Mouse (Mus musculus): ENCODE data around the gene Ephb4. TPM values are rescaled to one million over a fixed set of nuclear protein-coding genes. Genes with fewer than 3 reads are reported as not detected.

Ephb4 gene
- polyA plus RNA-seq, 1 experiment from 2014 or later = 6.1 TPM

GRCm38 (mm10) chr5:137409451-137409850, 59.5 kb downstream of the Ephb4 start:
- H3K4me2 ChIP-seq (ENCODE audit: low read length) = no peak overlapping the region

GRCm38 (mm10) chr5:137410066-137410465, 60.2 kb downstream of the Ephb4 start:
- Histone ChIP-seq H3K9ac (replicated peaks; ENCODE audit: low read depth, low read length) (no peak overlapping the region), H3K9me3 (ENCODE audit: control insufficient read depth, low read length) (no peaks in the 10 kb centered on the region), H3K4me3 (replicated peaks; ENCODE audit: low read length) (no peak overlapping the region), H3K36me3 (ENCODE audit: control insufficient read depth, insufficient read depth) (no peaks in the 10 kb centered on the region), H3K27ac (ENCODE audit: low read length) (no peak overlapping the region), H3K27me3 (replicated peaks; ENCODE audit: control insufficient read depth, insufficient read depth, low read length) (no peaks in the 10 kb centered on the region), H3K4me2 (ENCODE audit: low read length) (no peak overlapping the region), H3K4me1 (replicated peaks; ENCODE audit: control insufficient read depth, insufficient read depth, low read length) (0 out of 2 replicates have a peak, but pooled peaks cover 3% of the 10 kb centered on the region)
- WGBS = 58% methylated on average over 3 of the region's 3 CpGs
- no peak for ATAC-seq

More at GRCm38 (mm10) chr5:137409451-137409850, 59.5 kb downstream of the Ephb4 start:
- H3K4me3 ChIP-seq (replicated peaks; ENCODE audit: low read length) = no peak overlapping the region
- H3K27me3 ChIP-seq (replicated peaks; ENCODE audit: control insufficient read depth, insufficient read depth, low read length) = no peaks in the 10 kb centered on the region
- H3K9ac ChIP-seq (replicated peaks; ENCODE audit: low read depth, low read length) = no peak overlapping the region
- no peaks in the 10 kb centered on the region for H3K9me3 ChIP-seq (ENCODE audit: control insufficient read depth, low read length)
- H3K4me1 ChIP-seq (replicated peaks; ENCODE audit: control insufficient read depth, insufficient read depth, low read length) = 0 out of 2 replicates have a peak, but pooled peaks cover 3% of the 10 kb centered on the region
- H3K27ac ChIP-seq (ENCODE audit: low read length) = no peak overlapping the region
- 43% methylated on average over 6 of the region's 6 CpGs for WGBS
- no peaks in the 10 kb centered on the region for H3K36me3 ChIP-seq (ENCODE audit: control insufficient read depth, insufficient read depth)
- no peak for ATAC-seq

- H3K27me3 ChIP-seq (replicated peaks; ENCODE audit: control insufficient read depth, insufficient read depth, low read length) = no peaks in the 10 kb centered on the region
- H3K4me1 ChIP-seq (replicated peaks; ENCODE audit: control insufficient read depth, insufficient read depth, low read length) = 0 out of 2 replicates have a peak, but pooled peaks cover 3% of the 10 kb centered on the region
- no peaks in the 10 kb centered on the region for H3K9me3 ChIP-seq (ENCODE audit: control insufficient read depth, low read length)
- no peak overlapping the region for H3K4me2 ChIP-seq (ENCODE audit: low read length)
- 85% methylated on average over 3 of the region's 3 CpGs for WGBS
- H3K9ac ChIP-seq (replicated peaks; ENCODE audit: low read depth, low read length) = no peak overlapping the region
- H3K36me3 ChIP-seq (ENCODE audit: control insufficient read depth, insufficient read depth) = no peaks in the 10 kb centered on the region
- no peak overlapping the region for H3K4me3 ChIP-seq (replicated peaks; ENCODE audit: low read length)
- no peak overlapping the region for H3K27ac ChIP-seq (ENCODE audit: low read length)
- no peak for ATAC-seq
These were observed 60.6 kb downstream of the Ephb4 start for GRCm38 (mm10) chr5:137410549-137410948.

- Histone ChIP-seq H3K4me3 (replicated peaks; ENCODE audit: low read length) (no peak overlapping the region), H3K27me3 (replicated peaks; ENCODE audit: control insufficient read depth, insufficient read depth, low read length) (no peaks in the 10 kb centered on the region), H3K4me1 (replicated peaks; ENCODE audit: control insufficient read depth, insufficient read depth, low read length) (0 out of 2 replicates have a peak, but pooled peaks cover 3% of the 10 kb centered on the region), H3K4me2 (ENCODE audit: low read length) (no peak overlapping the region), H3K36me3 (ENCODE audit: control insufficient read depth, insufficient read depth) (no peaks in the 10 kb centered on the region), H3K9me3 (ENCODE audit: control insufficient read depth, low read length) (no peaks in the 10 kb centered on the region), H3K27ac (ENCODE audit: low read length) (no peak overlapping the region), H3K9ac (replicated peaks; ENCODE audit: low read depth, low read length) (no peak overlapping the region)
- no peak for ATAC-seq
- WGBS = 72% methylated on average over 8 of the region's 8 CpGs
These were observed 61.3 kb downstream of the Ephb4 start for GRCm38 (mm10) chr5:137411235-137411634.

GRCm38 (mm10) chr5:137414253-137414652, 64.3 kb downstream of the Ephb4 start:
- ATAC-seq = no peak
- 63% methylated on average over 5 of the region's 5 CpGs for WGBS

GRCm38 (mm10) chr5:137419105-137419504, 69.2 kb downstream of the Ephb4 start:
- Histone ChIP-seq H3K9me3 (ENCODE audit: control insufficient read depth, low read length) (no peaks in the 10 kb centered on the region), H3K27me3 (replicated peaks; ENCODE audit: control insufficient read depth, insufficient read depth, low read length) (no peaks in the 10 kb centered on the region), H3K4me1 (replicated peaks; ENCODE audit: control insufficient read depth, insufficient read depth, low read length) (no peaks in the 10 kb centered on the region), H3K4me3 (replicated peaks; ENCODE audit: low read length) (no peak overlapping the region), H3K36me3 (ENCODE audit: control insufficient read depth, insufficient read depth) (no peaks in the 10 kb centered on the region), H3K9ac (replicated peaks; ENCODE audit: low read depth, low read length) (no peak overlapping the region), H3K27ac (ENCODE audit: low read length) (no peak overlapping the region), H3K4me2 (ENCODE audit: low read length) (no peak overlapping the region)
- no peak for ATAC-seq
- WGBS = 83% methylated on average over 9 of the region's 9 CpGs

More at GRCm38 (mm10) chr5:137414253-137414652, 64.3 kb downstream of the Ephb4 start:
- Histone ChIP-seq H3K4me3 (replicated peaks; ENCODE audit: low read length) (no peak overlapping the region), H3K4me1 (replicated peaks; ENCODE audit: control insufficient read depth, insufficient read depth, low read length) (no peaks in the 10 kb centered on the region), H3K27me3 (replicated peaks; ENCODE audit: control insufficient read depth, insufficient read depth, low read length) (no peaks in the 10 kb centered on the region), H3K36me3 (ENCODE audit: control insufficient read depth, insufficient read depth) (no peaks in the 10 kb centered on the region), H3K4me2 (ENCODE audit: low read length) (no peak overlapping the region), H3K9ac (replicated peaks; ENCODE audit: low read depth, low read length) (no peak overlapping the region), H3K27ac (ENCODE audit: low read length) (no peak overlapping the region), H3K9me3 (ENCODE audit: control insufficient read depth, low read length) (no peaks in the 10 kb centered on the region)

- H3K36me3 ChIP-seq (ENCODE audit: control insufficient read depth, insufficient read depth) = no peaks in the 10 kb centered on the region
- no peaks in the 10 kb centered on the region for H3K4me1 ChIP-seq (replicated peaks; ENCODE audit: control insufficient read depth, insufficient read depth, low read length)
- no peak overlapping the region for H3K27ac ChIP-seq (ENCODE audit: low read length)
- H3K9me3 ChIP-seq (ENCODE audit: control insufficient read depth, low read length) = no peaks in the 10 kb centered on the region
- H3K4me3 ChIP-seq (replicated peaks; ENCODE audit: low read length) = no peak overlapping the region
- no peaks in the 10 kb centered on the region for H3K27me3 ChIP-seq (replicated peaks; ENCODE audit: control insufficient read depth, insufficient read depth, low read length)
- H3K9ac ChIP-seq (replicated peaks; ENCODE audit: low read depth, low read length) = no peak overlapping the region
- no peak overlapping the region for H3K4me2 ChIP-seq (ENCODE audit: low read length)
- 85% methylated on average over 4 of the region's 4 CpGs for WGBS
- ATAC-seq = no peak
These were observed 69.9 kb downstream of the Ephb4 start for GRCm38 (mm10) chr5:137419841-137420240.

GRCm38 (mm10) chr5:137425648-137426047, 75.7 kb downstream of the Ephb4 start:
- Histone ChIP-seq H3K27ac (ENCODE audit: low read length) (no peak overlapping the region), H3K4me2 (ENCODE audit: low read length) (no peak overlapping the region), H3K4me1 (replicated peaks; ENCODE audit: control insufficient read depth, insufficient read depth, low read length) (no peaks in the 10 kb centered on the region), H3K4me3 (replicated peaks; ENCODE audit: low read length) (no peak overlapping the region), H3K36me3 (ENCODE audit: control insufficient read depth, insufficient read depth) (no peaks in the 10 kb centered on the region), H3K9me3 (ENCODE audit: control insufficient read depth, low read length) (no peaks in the 10 kb centered on the region), H3K27me3 (replicated peaks; ENCODE audit: control insufficient read depth, insufficient read depth, low read length) (no peaks in the 10 kb centered on the region), H3K9ac (replicated peaks; ENCODE audit: low read depth, low read length) (no peak overlapping the region)
- WGBS = 50% methylated on average over 6 of the region's 6 CpGs
- ATAC-seq = no peak
